Mouse (Mus musculus) CD8-positive naive resting alpha-beta T cell, adult 2 months (primary cell): Measurements from ENCODE around the gene Fahd1.

Source experiments
- DNase-seq, 2 experiments: peaks; one replicate each; pipeline ENCODE4 v3.0.0; 2022; ENCODE audit warnings: low read depth in 2 of 2, low spot score in 2 of 2

Gene Fahd1

DNA sequence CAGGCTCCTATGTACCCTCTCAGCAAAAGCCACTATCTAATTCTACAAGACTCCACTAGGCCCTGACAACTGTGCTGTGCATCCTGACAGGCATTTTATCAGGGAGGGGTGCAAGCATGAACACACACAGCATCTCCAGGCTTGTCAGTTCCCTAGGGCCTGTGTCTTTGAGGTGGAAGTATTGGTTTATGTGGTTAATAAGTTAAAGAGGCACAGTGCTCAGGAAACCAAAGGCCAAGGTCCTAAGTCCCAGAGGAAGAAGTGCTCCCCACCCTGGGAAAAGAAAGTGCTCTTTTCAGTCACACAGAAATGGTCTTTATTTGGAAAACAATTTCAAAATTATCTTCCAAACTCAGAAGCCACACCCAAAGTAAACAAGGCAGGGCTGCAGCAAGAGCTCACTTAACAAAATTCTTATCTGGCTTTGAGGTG, 1.5 kb downstream of the Fahd1 start:
- no peak for DNase-seq

DNA sequence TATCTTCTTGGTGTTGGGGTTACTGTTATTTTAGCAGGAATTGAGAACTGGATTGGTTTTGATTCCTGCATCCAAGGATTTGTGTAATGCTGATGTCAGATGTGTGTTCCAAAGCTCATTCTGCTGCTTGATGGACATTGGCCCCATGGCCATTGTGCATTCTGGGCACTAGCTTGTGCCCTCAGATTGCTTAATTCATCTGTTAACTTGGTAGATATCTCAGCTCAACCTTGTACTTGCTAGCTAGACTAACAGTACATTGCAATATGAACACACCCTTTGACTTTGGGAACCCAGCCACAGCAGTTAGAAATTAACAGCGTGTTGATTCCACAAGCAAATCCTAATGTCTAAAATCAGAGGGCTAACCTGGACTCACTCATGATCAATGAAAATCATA, 2.8 kb downstream of the Fahd1 start:
- no peak for DNase-seq

DNA sequence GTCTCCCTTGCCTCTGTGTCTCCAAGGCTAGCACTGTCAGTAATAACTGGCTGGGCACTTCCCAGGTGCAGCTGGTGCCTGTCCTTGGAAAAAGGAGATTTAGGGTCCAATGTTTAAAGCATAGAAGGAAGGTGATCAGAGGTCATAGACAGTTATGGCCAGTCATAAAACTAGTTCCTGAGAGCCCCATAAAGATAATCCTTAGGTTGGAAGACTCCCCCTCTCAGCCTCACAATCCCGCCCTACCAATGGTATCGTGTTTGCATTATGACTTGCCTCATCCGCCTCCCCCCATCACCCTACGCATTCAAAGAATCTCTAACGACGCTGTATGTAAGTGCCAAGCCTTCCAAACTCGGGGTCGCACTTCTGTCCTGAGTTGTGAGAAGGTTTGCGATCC, 5.6 kb downstream of the Fahd1 start:
- DNase-seq, result no peak

DNA sequence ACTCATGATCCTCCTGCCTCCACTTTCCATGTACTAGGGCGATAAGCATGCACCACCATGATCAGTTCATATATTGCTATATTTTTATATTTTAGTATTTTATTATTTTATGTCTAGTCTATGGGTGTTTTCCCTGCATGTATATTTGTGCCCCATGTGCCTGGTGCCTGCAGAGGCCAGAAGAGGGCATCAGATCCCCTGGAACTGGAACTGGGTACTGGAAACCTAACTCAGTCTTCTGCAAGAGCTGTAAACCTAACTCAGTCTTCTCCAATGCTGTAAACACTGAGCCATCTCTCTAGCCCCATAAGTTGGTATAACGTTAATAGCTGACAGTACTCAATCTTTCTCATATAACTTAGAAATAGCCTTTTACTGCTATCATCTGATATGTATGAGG, 7.5 kb downstream of the Fahd1 start:
- no peak for DNase-seq

DNA sequence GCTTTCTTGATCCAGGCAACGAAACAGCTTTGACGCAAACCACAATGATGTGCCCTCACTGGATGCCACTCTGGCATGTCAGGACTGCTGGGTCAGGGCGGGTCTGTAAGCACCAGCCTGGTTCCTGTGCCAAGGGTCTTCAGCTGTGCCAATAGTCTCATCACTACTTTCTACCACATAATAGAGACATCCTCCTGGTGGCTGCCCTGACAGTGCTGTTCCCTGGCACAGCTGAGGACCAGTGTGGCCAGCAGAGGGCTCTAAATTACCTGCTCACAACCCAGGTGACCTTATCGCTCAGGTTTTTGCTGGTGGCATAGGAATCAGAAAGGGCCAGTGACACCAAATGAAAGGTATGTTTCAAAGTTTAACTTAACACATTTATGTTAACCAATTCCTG, 9.0 kb downstream of the Fahd1 start:
- peak; percentile 23 to 38 for DNase-seq

DNA sequence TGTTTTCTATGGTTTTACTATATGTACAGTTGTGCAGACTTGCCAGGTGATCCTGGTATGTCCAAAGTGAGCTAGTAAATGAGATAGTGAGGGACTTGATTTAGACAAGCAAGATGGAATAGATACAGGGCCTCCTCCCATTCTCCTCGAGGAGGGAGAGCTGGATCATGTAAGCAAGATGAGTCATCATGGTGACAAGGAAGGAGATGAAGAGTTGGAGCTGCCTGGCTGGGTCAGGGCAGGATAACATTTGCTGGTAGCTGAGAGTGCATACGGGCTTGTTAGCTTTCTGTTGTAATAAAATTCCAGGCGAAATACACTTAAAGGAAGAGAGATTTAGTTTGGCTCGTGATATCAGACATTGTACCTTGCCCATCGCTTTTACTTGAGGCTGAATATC, 9.8 kb downstream of the Fahd1 start:
- no peak for DNase-seq

DNA sequence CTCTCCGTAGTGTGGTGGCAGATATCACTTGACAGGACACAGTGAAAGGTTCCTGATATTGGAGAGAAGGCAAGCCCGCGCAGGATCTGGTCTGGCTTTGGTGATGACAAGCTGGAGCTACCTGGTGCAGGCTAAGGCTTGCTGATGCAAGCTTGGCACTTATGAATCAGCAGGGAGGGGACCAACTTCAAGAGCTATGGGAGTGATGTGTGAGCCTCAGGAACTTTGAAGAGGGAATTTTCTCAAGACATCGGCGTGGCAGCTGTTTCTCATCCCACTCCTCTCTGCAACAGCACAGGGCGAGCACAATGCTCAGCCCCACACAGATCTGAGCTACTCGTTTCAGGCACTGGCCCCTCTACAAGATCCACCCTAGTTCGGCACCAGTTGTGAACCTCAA, 10.3 kb downstream of the Fahd1 start, which contains the start of gene Hagh:
Gene Hagh, plus strand, starts transcription at position 302 of the 400 bp plus-strand sequence.
- no peak for DNase-seq

DNA sequence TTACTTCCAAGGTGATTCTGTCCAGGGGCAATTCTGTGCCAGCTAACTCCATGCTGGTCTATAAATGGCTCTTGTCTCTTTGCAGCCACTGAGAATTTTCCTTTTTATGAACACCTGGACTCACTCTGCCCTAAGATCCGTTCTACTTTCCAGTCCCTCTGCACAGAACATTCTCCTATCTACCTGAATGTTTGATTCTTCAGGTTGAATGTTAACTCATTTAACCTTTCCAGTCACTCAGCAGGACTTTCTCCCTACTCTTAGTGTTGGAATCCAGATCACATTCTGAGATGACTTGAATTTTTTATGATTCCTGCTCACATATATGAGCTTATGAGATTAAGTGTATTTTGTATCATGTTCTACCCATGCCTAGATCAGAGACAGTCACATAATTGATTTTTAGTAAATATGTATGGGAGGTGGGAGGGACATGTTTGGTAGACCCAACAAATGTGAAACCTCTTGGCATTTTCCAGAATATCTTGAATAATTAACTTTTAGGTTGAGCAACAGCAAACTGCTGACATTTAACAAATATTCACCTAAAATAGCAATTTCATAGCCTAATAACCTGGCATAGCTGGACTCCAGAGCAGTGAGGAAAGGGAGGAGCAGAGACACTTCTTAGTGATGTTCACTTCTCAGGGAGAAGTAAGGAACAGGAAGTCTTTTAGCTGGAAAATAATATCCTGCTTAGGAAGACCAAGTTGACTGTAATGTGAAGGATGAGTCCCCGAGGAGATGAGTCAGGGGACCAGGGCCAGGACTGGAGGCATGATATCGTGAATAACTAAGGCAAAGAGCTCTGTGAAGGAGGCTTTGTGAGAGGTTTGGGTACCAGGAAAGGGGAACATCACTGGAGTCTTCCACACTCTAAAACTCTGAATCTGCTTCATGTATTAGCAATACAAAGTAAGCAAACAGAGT, 28.5 kb downstream of the Fahd1 start:
- no peak for DNase-seq

DNA sequence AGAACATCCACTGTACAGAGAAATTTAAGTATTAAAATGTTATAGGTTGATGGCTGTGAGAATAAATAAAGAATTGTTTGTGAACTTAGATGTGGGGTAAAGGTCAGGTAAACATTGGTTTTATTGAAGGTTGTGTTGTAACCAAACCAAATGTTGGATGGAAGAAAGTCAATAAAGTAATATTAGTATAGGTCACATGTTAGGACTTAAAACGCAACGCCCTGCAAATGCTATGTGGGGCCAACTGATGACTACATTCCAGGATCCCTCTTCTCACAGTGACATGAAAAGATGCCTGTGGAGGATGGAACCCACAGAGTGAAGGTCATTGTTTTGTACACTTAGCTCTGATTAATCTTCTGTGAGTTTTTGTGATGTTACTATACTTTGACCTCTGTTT, 30.7 kb downstream of the Fahd1 start:
- DNase-seq, result no peak

DNA sequence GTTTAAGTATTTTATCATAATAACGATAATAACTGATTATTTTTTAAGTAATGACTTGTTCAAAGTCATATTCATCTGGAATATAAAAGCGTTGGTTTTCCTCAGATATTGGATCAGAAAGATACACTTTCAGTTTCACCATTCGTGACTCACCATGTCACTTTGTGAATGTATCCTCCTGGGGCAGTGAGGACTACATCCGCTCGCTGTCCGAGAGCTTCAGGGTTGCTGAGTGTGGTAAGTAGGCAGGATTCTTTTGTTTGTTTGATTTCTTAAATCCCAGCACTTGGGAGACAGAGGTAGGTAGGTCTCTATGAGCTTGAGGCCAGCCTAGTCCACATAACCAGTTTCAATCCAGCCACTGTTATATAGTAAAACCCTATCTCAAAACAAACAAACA, 32.0 kb downstream of the Fahd1 start:
- DNase-seq, result no peak

DNA sequence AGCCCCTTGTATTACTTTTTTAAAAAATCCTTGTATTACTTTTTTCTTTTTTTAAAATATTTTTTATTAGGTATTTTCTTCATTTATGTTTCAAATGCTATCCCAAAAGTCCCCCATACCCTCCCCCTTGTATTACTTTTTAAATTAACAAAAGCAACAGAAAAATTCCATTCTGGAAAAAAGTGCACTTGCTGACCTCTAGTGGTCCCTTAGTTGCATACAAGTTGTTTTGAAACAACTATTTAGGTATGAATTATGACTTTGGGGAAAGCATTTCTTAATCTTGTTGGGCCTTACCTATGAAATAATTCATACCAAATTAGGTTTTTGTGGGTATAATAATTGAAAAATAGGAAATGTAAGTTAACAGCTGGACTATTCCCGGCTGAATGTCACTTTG, 32.7 kb downstream of the Fahd1 start:
- DNase-seq, result no peak

DNA sequence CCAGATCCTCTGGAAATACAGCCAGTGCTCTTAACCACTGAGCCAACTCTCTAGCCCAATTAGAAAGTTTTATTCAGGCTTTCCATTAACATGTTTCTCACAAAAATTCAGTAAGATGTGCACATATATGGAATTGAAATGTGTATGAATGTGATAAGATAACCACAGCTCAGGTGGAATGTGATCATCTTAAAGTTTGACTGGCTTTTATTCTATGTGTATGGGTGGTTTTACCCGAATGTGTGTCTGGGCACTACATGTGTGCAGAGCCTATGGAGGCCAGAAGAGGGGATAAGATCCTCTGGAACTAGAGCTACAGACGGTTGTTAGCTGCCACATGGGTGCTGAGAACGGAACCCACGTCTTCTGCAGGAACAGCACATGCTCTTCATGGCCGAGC, 34.9 kb downstream of the Fahd1 start:
- no peak for DNase-seq

DNA sequence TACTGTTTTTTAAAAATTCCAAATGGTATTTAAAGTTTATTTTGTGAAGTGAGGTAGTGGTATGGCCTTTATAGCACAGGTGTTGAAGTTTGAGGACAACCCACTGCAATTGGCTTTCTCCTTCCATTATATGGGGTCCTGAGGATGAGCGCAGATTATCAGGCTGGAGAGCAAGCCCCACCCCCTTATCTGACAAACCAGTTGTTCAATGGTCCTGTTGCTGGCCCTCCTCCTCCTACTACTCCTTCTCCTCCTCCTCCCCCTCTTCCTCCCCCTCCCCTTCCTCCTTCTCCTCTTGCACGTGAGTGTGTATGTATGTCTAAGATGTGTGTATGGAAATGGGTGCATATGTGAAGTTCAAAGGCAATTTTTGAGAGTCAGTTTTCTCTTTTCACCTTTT, 37.9 kb downstream of the Fahd1 start:
- no peak for DNase-seq

DNA sequence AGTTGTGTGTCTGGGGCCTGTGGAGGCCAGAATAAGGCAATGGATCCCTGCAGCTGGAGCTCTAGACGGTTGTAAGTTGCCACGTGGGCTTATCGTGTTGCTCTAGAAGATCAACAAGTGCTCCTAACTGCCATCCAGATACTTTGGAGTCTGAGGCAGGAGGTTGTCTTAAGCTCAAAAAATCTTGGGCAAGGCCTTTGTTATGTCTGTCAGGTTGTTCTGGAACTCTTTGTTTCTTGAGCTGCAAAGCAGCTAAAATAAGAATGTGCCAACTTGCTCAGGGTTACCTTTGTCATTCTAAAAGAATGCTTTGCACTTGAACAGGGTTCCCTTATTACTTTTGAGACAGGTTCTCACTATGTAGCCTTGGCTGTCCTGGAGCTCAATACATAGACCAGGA, 39.0 kb downstream of the Fahd1 start:
- DNase-seq, result no peak

DNA sequence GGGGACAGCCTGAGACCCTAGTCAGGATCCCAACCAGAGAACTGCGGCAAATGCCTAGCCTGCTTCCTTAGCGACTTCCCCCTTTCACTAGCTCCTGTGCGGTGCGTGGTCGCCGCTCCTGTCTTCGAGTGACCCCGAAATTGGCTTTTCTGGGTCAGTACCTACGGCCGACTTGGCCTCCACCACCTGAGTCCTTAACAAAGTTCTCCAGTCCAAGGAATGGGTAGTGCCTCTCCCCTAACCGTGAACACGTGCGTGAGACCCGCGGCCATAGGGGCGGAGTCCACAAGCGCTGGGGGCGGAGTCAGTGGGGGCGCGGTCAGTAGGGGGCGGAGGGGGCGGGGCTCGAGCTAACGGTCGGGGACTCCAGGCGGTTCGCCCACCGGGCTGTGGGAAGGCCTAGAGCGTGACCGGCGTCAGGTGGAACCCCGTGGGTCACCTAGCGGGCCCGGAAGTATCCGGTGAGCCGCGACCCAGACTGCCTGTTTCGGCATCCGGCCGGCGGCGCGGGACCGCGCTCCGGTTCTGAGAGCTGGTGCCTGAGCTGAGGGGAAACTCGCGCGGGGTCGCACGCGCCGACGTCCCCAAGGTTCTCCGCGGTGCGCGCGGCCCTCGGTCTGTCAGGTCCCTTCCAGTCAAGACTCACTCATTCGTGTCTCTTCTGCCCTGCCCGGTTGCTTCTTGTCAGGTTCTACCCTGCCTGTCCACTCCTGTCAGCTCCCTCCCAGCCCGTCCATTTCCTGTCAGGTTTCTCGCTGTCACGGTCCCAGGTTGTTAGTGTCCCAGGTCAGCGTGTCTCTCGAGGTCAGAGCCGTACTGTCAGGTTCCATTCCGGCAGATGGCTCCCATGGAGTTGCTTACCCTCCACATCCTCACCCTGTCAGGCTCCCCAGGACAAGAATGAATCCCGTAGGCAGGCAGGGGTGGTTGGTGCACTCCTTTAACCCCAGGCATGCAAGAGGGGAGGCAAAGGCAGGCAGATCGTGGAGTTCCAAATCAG, 45.9 kb downstream of the Fahd1 start, which contains the start of gene Meiob:
Gene Meiob, plus strand, starts transcription at position 338 of the 1,000 bp plus-strand sequence.
- peak; percentile 35 to 44 for DNase-seq

DNA sequence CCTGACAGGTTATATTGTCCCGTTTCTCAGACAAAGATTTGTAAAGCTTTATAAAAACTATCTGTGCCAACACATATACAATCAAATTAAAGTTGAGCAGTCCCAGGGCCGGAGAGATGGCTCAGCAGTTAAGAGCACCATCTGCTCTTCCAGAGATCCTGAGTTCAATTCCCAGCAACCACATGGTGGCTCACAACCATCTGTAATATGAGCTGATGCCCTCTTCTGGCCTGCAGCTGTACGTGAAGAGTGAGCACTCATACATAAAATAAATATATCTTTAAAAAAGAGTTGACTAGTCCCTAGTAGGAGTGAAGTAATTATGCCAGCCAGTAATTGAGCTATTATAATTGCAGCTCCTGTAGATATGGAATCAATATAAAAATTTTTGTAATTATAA, 49.6 kb downstream of the Fahd1 start:
- no peak for DNase-seq

DNA sequence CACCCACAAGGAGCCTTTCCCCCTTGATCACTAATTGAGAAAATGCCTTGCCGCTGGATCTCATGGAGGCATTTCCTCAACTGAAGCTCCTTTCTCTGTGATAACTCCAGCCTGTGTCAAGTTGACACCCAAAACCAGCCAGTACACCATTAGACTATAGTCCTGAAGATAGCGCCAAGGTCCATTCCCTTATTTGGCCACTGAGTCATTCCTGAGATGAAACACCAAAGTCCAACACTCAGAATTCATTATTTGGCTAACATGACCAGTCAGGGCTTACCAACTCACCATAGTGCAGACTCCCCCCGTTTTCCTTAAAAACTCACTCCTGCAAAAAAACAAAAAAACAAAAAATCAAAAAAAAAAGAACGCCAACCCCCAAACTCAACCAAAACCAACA, 50.7 kb downstream of the Fahd1 start:
- DNase-seq, result no peak
